Mouse (Mus musculus) testis, adult 2 months (tissue): ENCODE data around the gene Rabep1.

Source experiments
- CTCF ChIP-seq: fragments of 200-500 bp; IDR thresholded peaks from 2 replicates; pipeline ENCODE4 v1.5.1; 2012; ENCODE audit warnings: low read depth, mild to moderate bottlenecking, inconsistent platforms, low read length, moderate library complexity; ENCODE audit not compliant: control insufficient read depth, insufficient read depth, insufficient replicate concordance
- POLR2A ChIP-seq: fragments of 200-500 bp; IDR thresholded peaks from 2 replicates; pipeline ENCODE4 v1.6.1; 2012; ENCODE audit warnings: low read depth, mild to moderate bottlenecking, inconsistent platforms, low read length, moderate library complexity; ENCODE audit not compliant: control insufficient read depth

- TF ChIP-seq POLR2A (no peak), CTCF (no peak)
Observed at GRCm38 (mm10) chr11:70860371-70860770, 15.8 kb downstream of the Rabep1 start.
